Mouse (Mus musculus) gastrocnemius, adult 18-20 months (tissue): ENCODE data around the gene Ccdc34. TPM values are rescaled to one million over a fixed set of nuclear protein-coding genes. Genes with fewer than 3 reads are reported as not detected.

Experiments
- DNase-seq: peaks from one replicate; pipeline ENCODE4 v3.0.0; 2021; ENCODE audit warnings: low spot score
- total RNA-seq, 2 experiments: library from RNA; stranded (reverse); gene quantifications; 2 replicates each; pipeline ENCODE4 v1.2.3; 2021

Gene Ccdc34
- total RNA-seq, 2 experiments from 2014 or later, result 2.4 to 2.8 TPM

GRCm38 (mm10) chr2:110210508-110211496 lies 193.2 kb downstream of the Ccdc34 start:
- peak; percentile 59 for DNase-seq

- DNase-seq, result peak; percentile 18
Observed at GRCm38 (mm10) chr2:110214278-110214677, 196.7 kb downstream of the Ccdc34 start.

- no peak for DNase-seq
Observed at GRCm38 (mm10) chr2:110214991-110215684, 197.5 kb downstream of the Ccdc34 start.

GRCm38 (mm10) chr2:110215685-110216058 lies 198.1 kb downstream of the Ccdc34 start:
- DNase-seq, result no peak

DNA sequence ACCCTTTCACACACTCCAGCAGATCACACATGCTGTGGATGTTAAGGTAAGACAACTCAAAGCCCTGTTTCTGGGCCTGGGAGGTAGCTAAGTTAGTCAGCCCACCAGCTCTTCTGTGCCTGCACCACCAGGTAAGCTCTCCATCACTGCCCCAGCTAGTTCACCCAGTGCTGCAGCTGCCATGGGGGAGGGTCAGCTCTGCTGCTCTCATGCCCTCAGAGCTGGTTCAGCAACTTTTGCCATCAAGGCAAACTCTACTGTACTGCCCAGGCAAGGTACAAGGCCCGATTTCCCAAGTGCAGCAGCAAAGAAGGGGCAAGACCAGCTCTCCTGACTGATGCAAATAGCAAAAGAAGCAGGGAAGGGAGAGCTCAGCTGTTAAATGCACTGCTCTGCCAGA lies 202.9 kb downstream of the Ccdc34 start:
- no peak for DNase-seq

DNA sequence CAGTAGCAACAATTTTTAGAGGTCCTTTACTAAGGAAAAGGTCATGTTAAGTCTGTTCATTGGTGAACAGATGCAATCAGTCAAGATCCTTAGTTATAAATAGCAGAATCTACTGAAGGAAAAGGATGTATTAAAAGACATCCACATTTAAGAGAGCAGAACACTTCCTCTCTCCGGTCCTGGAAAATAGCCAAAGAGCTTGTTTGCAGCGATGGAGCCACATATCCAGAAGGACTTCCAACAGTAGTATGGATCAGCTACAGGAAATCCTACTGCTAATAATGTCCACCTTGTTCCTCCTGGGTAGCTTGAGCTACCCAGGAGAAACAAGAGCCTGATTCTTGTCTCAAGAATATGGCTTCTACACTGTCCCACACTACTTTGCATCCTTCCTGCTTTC lies 205.2 kb downstream of the Ccdc34 start:
- no peak for DNase-seq

Other genes with a start within 250 kb of the Ccdc34 start
- gene Lin7c, start 127.0 kb upstream of the Ccdc34 start, total RNA-seq, result 10 to 100 TPM; 26.8 to 32.2 TPM
- 10 to 100 TPM; 24.5 to 28.7 TPM for gene Lgr4, start 100.2 kb upstream of the Ccdc34 start, total RNA-seq